Mouse (Mus musculus) cerebellum, adult 18-20 months (tissue): Measurements from ENCODE around the gene Msi2.

Experiments
- DNase-seq, 2 experiments: peaks; one replicate each; pipeline ENCODE4 v3.0.0; 2021

Gene Msi2

DNA sequence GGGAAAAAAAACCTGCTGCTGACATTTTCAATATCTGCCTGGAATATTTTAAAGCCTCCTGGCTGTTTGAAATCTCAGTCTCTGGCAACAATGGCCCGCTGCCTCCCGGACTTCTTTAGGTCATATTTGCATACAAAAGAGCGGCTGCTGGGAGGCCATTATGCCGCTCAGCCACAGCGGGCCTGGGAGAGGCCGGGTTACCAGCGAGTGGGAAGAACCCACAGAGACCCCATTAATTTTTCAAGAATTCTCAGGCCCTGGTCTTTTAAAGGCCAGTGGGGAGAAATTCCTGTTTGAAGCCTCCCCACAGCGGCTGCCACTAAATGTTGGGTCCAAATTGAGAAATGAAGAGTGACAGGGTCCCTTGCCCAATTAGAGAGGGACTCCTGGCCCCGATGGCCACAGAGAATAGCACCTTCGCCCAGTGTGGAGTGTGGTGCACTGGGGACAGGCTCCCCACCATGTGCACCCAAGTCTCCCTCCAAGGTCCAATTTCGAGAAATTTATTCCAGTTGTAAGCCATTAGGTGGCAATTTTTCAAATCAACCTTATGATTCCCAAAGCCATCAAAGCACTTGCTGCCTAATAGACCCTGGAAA is 183.9 kb downstream of the Msi2 start:
- no peak for DNase-seq

- DNase-seq = no peak
Observed at GRCm38 (mm10) chr11:88532016-88532415, 186.3 kb downstream of the Msi2 start.

DNA sequence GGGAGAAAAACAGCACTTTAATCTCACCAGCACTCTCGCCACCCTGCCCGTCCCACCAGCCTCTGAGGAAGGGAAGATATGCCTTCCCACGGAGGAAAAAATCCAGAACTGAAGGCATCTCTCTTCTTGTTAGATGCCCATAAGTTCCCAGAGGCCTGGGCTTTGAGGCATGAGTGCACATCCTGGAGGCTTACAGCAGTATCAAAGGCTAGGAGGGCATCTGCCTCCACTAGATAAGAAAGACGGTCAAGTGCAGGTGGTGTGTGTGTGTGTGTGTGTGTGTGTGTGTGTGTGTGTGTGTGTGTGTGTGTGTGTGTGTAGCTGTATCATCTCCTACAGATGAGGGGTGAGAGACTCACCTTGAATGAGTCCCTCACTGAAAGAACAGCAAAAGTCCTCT is 188.3 kb downstream of the Msi2 start:
- no peak for DNase-seq

DNA sequence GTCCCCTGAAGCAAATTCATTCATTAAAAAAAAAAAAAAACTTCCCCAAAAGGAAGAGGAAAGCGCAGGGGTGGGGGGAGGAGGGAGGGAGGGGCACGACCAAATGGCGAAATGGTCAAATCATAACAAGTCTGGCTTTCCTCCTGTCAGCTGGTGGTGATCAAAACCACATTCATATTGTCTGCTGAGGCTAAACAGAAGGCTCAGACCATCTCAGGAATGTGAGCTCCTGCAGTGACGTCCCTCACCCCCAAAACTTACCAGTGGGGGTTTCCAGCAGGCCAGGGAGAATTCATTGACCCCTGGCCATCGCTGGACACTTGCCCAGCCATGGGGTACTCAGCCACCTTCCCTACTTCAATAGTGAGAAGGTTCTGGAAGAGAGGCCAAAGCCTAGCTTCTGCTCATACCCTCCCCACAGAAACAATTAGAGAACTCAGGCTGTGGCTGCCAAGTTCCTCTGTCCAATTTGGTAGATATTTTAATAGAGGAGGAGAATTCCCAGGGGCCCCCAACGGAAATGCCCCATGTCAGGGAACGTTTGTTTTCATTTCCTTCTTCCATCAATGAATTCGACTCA is 189.7 kb downstream of the Msi2 start:
- DNase-seq = no peak

DNA sequence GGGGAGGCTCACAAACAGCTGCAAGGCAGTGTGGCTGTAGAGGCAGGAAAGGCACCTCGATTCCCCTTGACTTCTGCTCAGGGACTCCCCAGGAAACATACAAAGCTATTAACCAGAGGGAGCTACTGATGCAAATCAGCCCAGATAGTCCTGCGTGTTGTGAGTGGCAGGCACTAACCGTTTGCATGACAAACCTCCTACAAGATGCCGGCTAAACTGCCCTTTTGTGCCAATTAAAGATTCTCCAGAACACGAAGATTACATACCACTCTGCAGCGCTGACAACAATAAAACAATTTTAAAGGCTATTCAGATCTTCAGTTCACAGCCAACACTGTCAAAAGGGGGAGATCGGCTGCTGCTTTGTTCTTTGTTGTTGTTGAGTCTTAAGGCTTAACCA is 191.6 kb downstream of the Msi2 start:
- no peak for DNase-seq

GRCm38 (mm10) chr11:88524790-88525575 is 193.3 kb downstream of the Msi2 start:
- DNase-seq = no peak

GRCm38 (mm10) chr11:88524437-88524789 is 193.9 kb downstream of the Msi2 start:
- DNase-seq = no peak

DNA sequence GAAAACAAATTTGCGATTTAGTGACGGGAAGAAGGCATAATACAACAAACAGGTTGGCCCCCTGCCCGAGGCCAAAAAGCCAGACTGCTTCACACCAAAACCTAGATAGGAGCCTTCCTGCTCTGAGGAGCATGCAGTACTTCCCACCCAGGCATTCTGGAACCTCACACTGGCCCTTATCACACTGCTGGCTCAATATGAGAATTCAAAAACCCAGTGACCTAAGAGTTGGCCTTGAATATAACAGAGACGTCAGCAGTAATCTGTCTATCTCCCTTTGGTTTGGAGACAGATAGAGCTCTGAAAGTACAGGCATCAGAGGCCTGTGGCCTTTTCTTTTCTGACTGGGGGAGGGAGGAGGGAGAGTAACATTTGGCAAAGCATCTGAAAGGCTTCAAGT is 194.4 kb downstream of the Msi2 start:
- DNase-seq = peak; percentile 48 to 55

GRCm38 (mm10) chr11:88523511-88523910 is 194.8 kb downstream of the Msi2 start:
- peak; percentile 52 to 62 for DNase-seq

DNA sequence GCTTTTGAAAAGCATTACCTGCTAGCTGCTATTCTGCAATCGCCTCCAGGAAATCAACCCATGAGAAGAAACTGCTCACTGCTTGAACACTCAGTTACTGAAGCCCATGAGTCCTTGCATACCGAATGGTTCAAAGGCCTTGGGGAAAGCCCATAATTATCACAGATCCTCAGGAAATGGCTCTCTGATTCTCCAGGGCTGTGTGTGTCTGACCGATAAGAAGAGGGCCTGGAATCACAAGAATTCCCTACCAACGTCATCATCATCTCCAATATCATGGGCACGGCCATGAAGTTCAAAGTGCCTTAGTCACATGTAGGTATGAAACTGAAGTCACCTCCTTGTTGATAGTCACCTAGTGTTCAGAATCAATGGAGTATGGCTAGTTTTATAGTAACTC is 196.2 kb downstream of the Msi2 start:
- DNase-seq = no peak

GRCm38 (mm10) chr11:88520951-88521730 is 197.2 kb downstream of the Msi2 start:
- DNase-seq = no peak

DNA sequence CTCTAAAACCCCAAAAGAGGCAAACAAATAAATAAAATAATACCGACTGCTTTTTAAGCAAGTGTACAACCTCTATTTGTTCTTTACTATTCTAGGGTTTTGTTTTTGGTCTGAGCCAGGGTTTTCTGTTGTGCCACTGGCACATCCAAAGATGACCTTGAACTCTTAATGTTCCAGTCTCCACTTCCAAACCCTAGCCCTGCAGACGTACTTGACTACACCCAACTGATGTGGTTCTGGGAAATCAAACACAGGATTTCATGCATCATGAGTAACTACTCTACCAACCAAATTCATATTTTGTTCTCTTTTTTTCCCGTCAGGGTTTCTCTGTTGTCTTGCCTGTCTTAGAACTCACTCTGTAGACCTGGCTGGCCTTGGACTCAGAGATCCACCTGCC is 200.0 kb downstream of the Msi2 start:
- DNase-seq = no peak

- no peak for DNase-seq
Observed at GRCm38 (mm10) chr11:88516596-88517485, 201.5 kb downstream of the Msi2 start.

GRCm38 (mm10) chr11:88515736-88516583 is 202.4 kb downstream of the Msi2 start:
- DNase-seq = no peak

DNA sequence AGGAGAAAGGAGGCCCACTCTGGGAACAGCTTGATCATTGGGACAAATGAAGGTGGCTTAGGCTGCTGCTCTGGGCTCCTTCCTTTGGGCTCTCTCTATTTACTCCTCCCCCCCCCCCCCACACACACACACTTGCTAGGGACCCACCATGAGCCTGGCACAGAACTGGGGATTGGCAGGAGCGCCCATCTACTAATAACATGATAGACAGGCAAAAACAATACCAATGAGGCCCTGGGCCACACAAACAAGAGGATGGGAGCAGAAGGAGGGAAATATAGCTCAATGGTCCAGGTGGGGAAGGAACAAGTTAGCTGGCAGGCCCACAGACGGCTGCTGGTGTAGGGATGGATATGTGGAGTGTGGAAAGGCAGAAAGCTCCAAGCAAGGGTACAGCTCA is 203.0 kb downstream of the Msi2 start:
- no peak for DNase-seq

- no peak for DNase-seq
Observed at GRCm38 (mm10) chr11:88514151-88514926, 204.0 kb downstream of the Msi2 start.

- peak; percentile 80 to 82 for DNase-seq
Observed at GRCm38 (mm10) chr11:88512580-88512979, 205.7 kb downstream of the Msi2 start.

DNA sequence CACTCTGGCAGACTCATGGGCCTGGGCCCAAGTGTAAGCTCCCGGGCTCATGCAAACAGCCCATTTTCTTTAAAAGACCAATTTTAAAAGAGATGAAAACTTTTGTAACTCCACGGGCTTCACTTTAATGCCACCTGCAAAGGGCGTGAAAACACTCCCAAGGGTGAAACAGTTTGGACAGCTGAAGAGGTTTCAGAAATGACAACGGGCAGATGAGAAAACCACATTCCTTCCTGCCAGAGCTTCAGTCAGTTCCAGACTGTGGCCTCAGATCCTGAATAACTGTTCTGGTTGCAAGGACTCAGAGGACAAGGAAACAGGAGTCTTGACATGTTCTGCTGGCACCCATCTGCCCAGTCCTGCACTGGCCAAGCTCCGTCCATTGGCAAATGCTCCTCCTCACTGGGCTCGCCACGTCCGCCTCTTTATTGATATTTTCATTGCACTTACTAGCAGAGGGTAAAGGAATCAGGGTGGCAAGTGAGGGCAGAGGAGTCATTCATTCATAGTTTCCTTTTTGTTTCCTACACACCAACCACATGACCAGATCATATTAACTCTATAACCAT is 207.9 kb downstream of the Msi2 start:
- peak; percentile 54 to 63 for DNase-seq

- peak; percentile 45 to 64 for DNase-seq
Observed at GRCm38 (mm10) chr11:88509464-88509863, 208.8 kb downstream of the Msi2 start.

- DNase-seq = no peak
Observed at GRCm38 (mm10) chr11:88508133-88508532, 210.2 kb downstream of the Msi2 start.
